Mouse (Mus musculus): ENCODE measurements at regions not wholly inside any gene's neighbourhood (a gene's known extent, or its start where the extent isn't known, plus 50 kb on each side); places are given as distances from the start of the nearest gene placed in this dataset.
A peak's percentile ranks its signal among the peaks of the same experiment; 100 is the strongest.

GRCm38 (mm10) chr9:30174646-30175045 lies 211.7 kb upstream of the Ntm start:
- no peak for DNase-seq (ENCODE audit: extremely low spot score, low read depth, low spot score)

GRCm38 (mm10) chr9:30175376-30175775 lies 212.4 kb upstream of the Ntm start:
- no peak for DNase-seq (ENCODE audit: extremely low spot score, low read depth, low spot score)

GRCm38 (mm10) chr9:30183409-30183808 lies 220.5 kb upstream of the Ntm start:
- no peak for DNase-seq (ENCODE audit: extremely low spot score, low read depth, low spot score)

- DNase-seq (ENCODE audit: extremely low spot score, low read depth, low spot score), result no peak
These were observed 222.2 kb upstream of the Ntm start for GRCm38 (mm10) chr9:30184996-30185763.

GRCm38 (mm10) chr9:30186261-30186660 lies 223.3 kb upstream of the Ntm start:
- no peak for DNase-seq (ENCODE audit: extremely low spot score, low read depth, low spot score)

- no peak for DNase-seq (ENCODE audit: extremely low spot score, low read depth, low spot score)
These were observed 227.1 kb upstream of the Ntm start for GRCm38 (mm10) chr9:30190078-30190477.

- no peak for DNase-seq (ENCODE audit: extremely low spot score, low read depth, low spot score)
These were observed 228.2 kb upstream of the Ntm start for GRCm38 (mm10) chr9:30191119-30191518.

- DNase-seq (ENCODE audit: extremely low spot score, low read depth, low spot score), result no peak
These were observed 229.0 kb upstream of the Ntm start for GRCm38 (mm10) chr9:30191902-30192301.

- DNase-seq (ENCODE audit: extremely low spot score, low read depth, low spot score), result no peak
These were observed 231.9 kb upstream of the Ntm start for GRCm38 (mm10) chr9:30194866-30195265.

GRCm38 (mm10) chr9:30202411-30202810 lies 224.5 kb upstream of the Snx19 start:
- no peak for DNase-seq (ENCODE audit: extremely low spot score, low read depth, low spot score)

GRCm38 (mm10) chr9:30207631-30208030 lies 219.3 kb upstream of the Snx19 start:
- no peak for DNase-seq (ENCODE audit: extremely low spot score, low read depth, low spot score)

- DNase-seq (ENCODE audit: extremely low spot score, low read depth, low spot score), result no peak
These were observed 217.1 kb upstream of the Snx19 start for GRCm38 (mm10) chr9:30209806-30210205.

GRCm38 (mm10) chr9:30212471-30213075 lies 214.3 kb upstream of the Snx19 start:
- no peak for DNase-seq (ENCODE audit: extremely low spot score, low read depth, low spot score)

GRCm38 (mm10) chr9:30234501-30235163 lies 192.3 kb upstream of the Snx19 start:
- DNase-seq (ENCODE audit: extremely low spot score, low read depth, low spot score), result no peak

GRCm38 (mm10) chr9:30235791-30236190 lies 191.1 kb upstream of the Snx19 start:
- no peak for DNase-seq (ENCODE audit: extremely low spot score, low read depth, low spot score)

GRCm38 (mm10) chr9:30242107-30242506 lies 184.8 kb upstream of the Snx19 start:
- DNase-seq (ENCODE audit: extremely low spot score, low read depth, low spot score), result no peak

GRCm38 (mm10) chr9:30264533-30265168 lies 162.3 kb upstream of the Snx19 start:
- DNase-seq (ENCODE audit: extremely low spot score, low read depth, low spot score), result peak; percentile 94

GRCm38 (mm10) chr9:30271081-30271480 lies 155.8 kb upstream of the Snx19 start:
- DNase-seq (ENCODE audit: extremely low spot score, low read depth, low spot score), result no peak

GRCm38 (mm10) chr9:30273836-30274235 lies 153.1 kb upstream of the Snx19 start:
- DNase-seq (ENCODE audit: extremely low spot score, low read depth, low spot score), result no peak

- no peak for DNase-seq (ENCODE audit: extremely low spot score, low read depth, low spot score)
These were observed 148.7 kb upstream of the Snx19 start for GRCm38 (mm10) chr9:30278231-30278630.

- no peak for DNase-seq (ENCODE audit: extremely low spot score, low read depth, low spot score)
These were observed 143.7 kb upstream of the Snx19 start for GRCm38 (mm10) chr9:30283080-30283770.

Measured in hindlimb bud, embryonic 11.5 days (tissue).